Mouse (Mus musculus): ENCODE results near the gene Crym. TPM values are rescaled to one million over a fixed set of nuclear protein-coding genes. Genes with fewer than 3 reads are reported as not detected.

Crym gene
- polyA plus RNA-seq, 1 experiment from 2014 or later, result 44.6 TPM

GRCm38 (mm10) chr7:120182891-120183290, 19.0 kb downstream of the Crym start:
- H3K4me3 ChIP-seq, result no peak overlapping the region
- no peak overlapping the region for H3K4me2 ChIP-seq (replicated peaks)
- no peak for ATAC-seq (replicated peaks)
- H3K27me3 ChIP-seq, result no peaks in the 10 kb centered on the region
- H3K27ac ChIP-seq (replicated peaks), result no peak overlapping the region
- no peaks in the 10 kb centered on the region for H3K36me3 ChIP-seq
- no peak overlapping the region for H3K9ac ChIP-seq (replicated peaks)
- peaks cover 8% of the 10 kb centered on the region; the same call in 1 of the 2 replicates for H3K4me1 ChIP-seq
- H3K9me3 ChIP-seq, result no peaks in the 10 kb centered on the region

GRCm38 (mm10) chr7:120181401-120182230, 20.3 kb downstream of the Crym start:
- Histone ChIP-seq H3K4me1 (peaks cover 8% of the 10 kb centered on the region; the same call in 1 of the 2 replicates), H3K27me3 (no peaks in the 10 kb centered on the region), H3K36me3 (no peaks in the 10 kb centered on the region), H3K9me3 (no peaks in the 10 kb centered on the region), H3K9ac (replicated peaks) (no peak overlapping the region), H3K4me2 (replicated peaks) (no peak overlapping the region), H3K4me3 (no peak overlapping the region), H3K27ac (replicated peaks) (0 out of 2 replicates have a peak overlapping the region, but pooled peaks have one; percentile 21)
- ATAC-seq (replicated peaks), result peak; percentile 65; the same call in 1 of the 2 replicates
- 85% methylated on average over 4 of the region's 4 CpGs for WGBS

- no peaks in the 10 kb centered on the region for H3K9me3 ChIP-seq
- no peak for ATAC-seq (replicated peaks)
- no peak overlapping the region for H3K4me2 ChIP-seq (replicated peaks)
- H3K9ac ChIP-seq (replicated peaks), result no peak overlapping the region
- H3K27ac ChIP-seq (replicated peaks), result no peak overlapping the region
- H3K4me1 ChIP-seq, result peaks cover 8% of the 10 kb centered on the region; the same call in 1 of the 2 replicates
- H3K4me3 ChIP-seq, result no peak overlapping the region
- H3K36me3 ChIP-seq, result no peaks in the 10 kb centered on the region
- H3K27me3 ChIP-seq, result 0 out of 2 replicates have a peak, but pooled peaks cover 2% of the 10 kb centered on the region
- 86% methylated on average over 5 of the region's 5 CpGs for WGBS
Observed at GRCm38 (mm10) chr7:120180547-120180946, 21.4 kb downstream of the Crym start.

- Histone ChIP-seq H3K4me3 (no peak overlapping the region), H3K27me3 (0 out of 2 replicates have a peak, but pooled peaks cover 2% of the 10 kb centered on the region), H3K27ac (replicated peaks) (no peak overlapping the region), H3K9ac (replicated peaks) (no peak overlapping the region), H3K4me1 (peaks cover 8% of the 10 kb centered on the region; the same call in 1 of the 2 replicates), H3K4me2 (replicated peaks) (no peak overlapping the region), H3K36me3 (no peaks in the 10 kb centered on the region), H3K9me3 (no peaks in the 10 kb centered on the region)
- 5% methylated on average over 2 of the region's 2 CpGs for WGBS
- no peak for ATAC-seq (replicated peaks)
Observed at GRCm38 (mm10) chr7:120178935-120179334, 23.0 kb downstream of the Crym start.

- Histone ChIP-seq H3K9ac (replicated peaks) (no peak overlapping the region), H3K4me2 (replicated peaks) (no peak overlapping the region), H3K9me3 (no peaks in the 10 kb centered on the region), H3K27me3 (0 out of 2 replicates have a peak, but pooled peaks cover 2% of the 10 kb centered on the region), H3K4me3 (no peak overlapping the region), H3K4me1 (peaks cover 8% of the 10 kb centered on the region; the same call in 1 of the 2 replicates), H3K27ac (replicated peaks) (no peak overlapping the region), H3K36me3 (no peaks in the 10 kb centered on the region)
- no peak for ATAC-seq (replicated peaks)
- WGBS, result 80% methylated on average over 3 of the region's 3 CpGs
Observed at GRCm38 (mm10) chr7:120177611-120178010, 24.3 kb downstream of the Crym start.

GRCm38 (mm10) chr7:120174723-120175504, 27.0 kb downstream of the Crym start:
- 0 out of 2 replicates have a peak, but pooled peaks cover 2% of the 10 kb centered on the region for H3K27me3 ChIP-seq
- H3K36me3 ChIP-seq, result no peaks in the 10 kb centered on the region
- peaks cover 5% of the 10 kb centered on the region; the same call in 1 of the 2 replicates for H3K4me1 ChIP-seq
- 84% methylated on average over 11 of the region's 11 CpGs for WGBS
- no peaks in the 10 kb centered on the region for H3K9me3 ChIP-seq
- no peak overlapping the region for H3K27ac ChIP-seq (replicated peaks)
- no peak for ATAC-seq (replicated peaks)
- no peak overlapping the region for H3K4me2 ChIP-seq (replicated peaks)
- H3K9ac ChIP-seq (replicated peaks), result no peak overlapping the region
- H3K4me3 ChIP-seq, result no peak overlapping the region

- H3K27ac ChIP-seq (replicated peaks), result no peak within 1 kb of the TSS
- H3K27me3 ChIP-seq, result 0 out of 2 replicates have a peak, but pooled peaks cover 2% of the 10 kb centered on the region
- H3K36me3 ChIP-seq, result no peaks in the 10 kb centered on the region
- H3K9me3 ChIP-seq, result no peaks in the 10 kb centered on the region
- no peak within 1 kb of the TSS for H3K4me3 ChIP-seq
- H3K4me2 ChIP-seq (replicated peaks), result no peak within 1 kb of the TSS
- no peak for ATAC-seq (replicated peaks)
- no peak within 1 kb of the TSS for H3K9ac ChIP-seq (replicated peaks)
- 89% methylated on average over 10 of the region's 10 CpGs for WGBS
- no peaks in the 10 kb centered on the region for H3K4me1 ChIP-seq
Observed at GRCm38 (mm10) chr7:120173603-120174244, 28.2 kb downstream of the Crym start, which contains the start of gene Anks4b. Anks4b (plus strand) TSS chr7:120173858.

- no peak overlapping the region for H3K27ac ChIP-seq (replicated peaks)
- H3K9me3 ChIP-seq, result no peaks in the 10 kb centered on the region
- no peak overlapping the region for H3K9ac ChIP-seq (replicated peaks)
- H3K36me3 ChIP-seq, result no peaks in the 10 kb centered on the region
- H3K4me2 ChIP-seq (replicated peaks), result no peak overlapping the region
- no peak overlapping the region for H3K4me3 ChIP-seq
- ATAC-seq (replicated peaks), result no peak
- WGBS, result 89% methylated on average over 1 of the region's 1 CpGs
- H3K4me1 ChIP-seq, result no peaks in the 10 kb centered on the region
- H3K27me3 ChIP-seq, result 0 out of 2 replicates have a peak, but pooled peaks cover 2% of the 10 kb centered on the region
Observed at GRCm38 (mm10) chr7:120172188-120172700, 29.7 kb downstream of the Crym start.

- H3K27ac ChIP-seq (replicated peaks), result no peak overlapping the region
- no peaks in the 10 kb centered on the region for H3K36me3 ChIP-seq
- no peak for ATAC-seq (replicated peaks)
- no peaks in the 10 kb centered on the region for H3K9me3 ChIP-seq
- no peak overlapping the region for H3K9ac ChIP-seq (replicated peaks)
- 93% methylated on average over 11 of the region's 11 CpGs for WGBS
- H3K4me1 ChIP-seq, result no peaks in the 10 kb centered on the region
- peaks cover 35% of the 10 kb centered on the region for H3K27me3 ChIP-seq
- no peak overlapping the region for H3K4me2 ChIP-seq (replicated peaks)
- no peak overlapping the region for H3K4me3 ChIP-seq
Observed at GRCm38 (mm10) chr7:120163581-120164251, 38.2 kb downstream of the Crym start.

GRCm38 (mm10) chr7:120158121-120158613, 43.7 kb downstream of the Crym start:
- Histone ChIP-seq H3K4me3 (no peak overlapping the region), H3K27ac (replicated peaks) (peak overlapping the region; percentile 84), H3K36me3 (no peaks in the 10 kb centered on the region), H3K27me3 (peaks cover 34% of the 10 kb centered on the region), H3K9ac (replicated peaks) (no peak overlapping the region), H3K4me1 (peaks cover 23% of the 10 kb centered on the region), H3K4me2 (replicated peaks) (no peak overlapping the region), H3K9me3 (no peaks in the 10 kb centered on the region)
- WGBS, result 4% methylated on average over 4 of the region's 4 CpGs
- ATAC-seq (replicated peaks), result peak; percentile 49

- no peaks in the 10 kb centered on the region for H3K36me3 ChIP-seq
- H3K4me2 ChIP-seq (replicated peaks), result no peak overlapping the region
- 1% methylated on average over 5 of the region's 5 CpGs for WGBS
- peaks cover 34% of the 10 kb centered on the region for H3K27me3 ChIP-seq
- H3K4me1 ChIP-seq, result peaks cover 23% of the 10 kb centered on the region
- H3K9me3 ChIP-seq, result no peaks in the 10 kb centered on the region
- H3K9ac ChIP-seq (replicated peaks), result no peak overlapping the region
- no peak overlapping the region for H3K4me3 ChIP-seq
- ATAC-seq (replicated peaks), result peak; percentile 67
- H3K27ac ChIP-seq (replicated peaks), result peak overlapping the region; percentile 84
Observed at GRCm38 (mm10) chr7:120157575-120158061, 44.3 kb downstream of the Crym start.
